Mouse (Mus musculus): ENCODE data around the gene Rdh16.
"Not testable (repeated sequence)": the region's sequence is repeated elsewhere in the genome, so short reads cannot be mapped to it uniquely, and the experiment has no call there.

Gene Rdh16

GRCm38 (mm10) chr10:127834186-127834585 lies 33.2 kb downstream of the Rdh16 start:
- DNase-seq (ENCODE audit: low spot score) = not testable (repeated sequence)

- no peak for DNase-seq (ENCODE audit: low spot score)
Measured at GRCm38 (mm10) chr10:127835292-127835691, 34.3 kb downstream of the Rdh16 start.

GRCm38 (mm10) chr10:127837793-127838192 lies 36.8 kb downstream of the Rdh16 start:
- not testable (repeated sequence) for DNase-seq (ENCODE audit: low spot score)

- no peak for DNase-seq (ENCODE audit: low spot score)
Measured at GRCm38 (mm10) chr10:127838539-127838938, 37.6 kb downstream of the Rdh16 start.

- no peak for DNase-seq (ENCODE audit: low spot score)
Measured at GRCm38 (mm10) chr10:127840776-127841175, 39.8 kb downstream of the Rdh16 start.

GRCm38 (mm10) chr10:127845945-127846344 lies 45.0 kb downstream of the Rdh16 start:
- not testable (repeated sequence) for DNase-seq (ENCODE audit: low spot score)

- DNase-seq (ENCODE audit: low spot score) = no peak
Measured at GRCm38 (mm10) chr10:127848089-127848488, 47.1 kb downstream of the Rdh16 start.

- DNase-seq (ENCODE audit: low spot score) = no peak
Measured at GRCm38 (mm10) chr10:127849628-127850027, 48.7 kb downstream of the Rdh16 start, which contains the start of gene Rdh19. Gene Rdh19 (plus strand): TSS chr10:127849928.

- DNase-seq (ENCODE audit: low spot score) = no peak
Measured at GRCm38 (mm10) chr10:127856376-127856775, 55.4 kb downstream of the Rdh16 start.

- no peak for DNase-seq (ENCODE audit: low spot score)
Measured at GRCm38 (mm10) chr10:127864931-127865330, 64.0 kb downstream of the Rdh16 start.

GRCm38 (mm10) chr10:127866232-127866631 lies 65.3 kb downstream of the Rdh16 start, which contains the start of gene Rdh16f2:
Gene Rdh16f2 (plus strand): TSS chr10:127866474.
- no peak for DNase-seq (ENCODE audit: low spot score)

GRCm38 (mm10) chr10:127872484-127872883 lies 71.5 kb downstream of the Rdh16 start:
- no peak for DNase-seq (ENCODE audit: low spot score)

- DNase-seq (ENCODE audit: low spot score) = peak; percentile 24
Measured at GRCm38 (mm10) chr10:127877681-127878080, 76.7 kb downstream of the Rdh16 start.

GRCm38 (mm10) chr10:127878262-127879057 lies 77.5 kb downstream of the Rdh16 start:
- no peak for DNase-seq (ENCODE audit: low spot score)

GRCm38 (mm10) chr10:127879155-127879688 lies 78.3 kb downstream of the Rdh16 start:
- no peak for DNase-seq (ENCODE audit: low spot score)

- no peak for DNase-seq (ENCODE audit: low spot score)
Measured at GRCm38 (mm10) chr10:127881041-127881440, 80.1 kb downstream of the Rdh16 start.

GRCm38 (mm10) chr10:127886551-127886950 lies 85.6 kb downstream of the Rdh16 start:
- DNase-seq (ENCODE audit: low spot score) = no peak

- no peak for DNase-seq (ENCODE audit: low spot score)
Measured at GRCm38 (mm10) chr10:127886971-127887370, 86.0 kb downstream of the Rdh16 start.

GRCm38 (mm10) chr10:127888605-127889004 lies 87.7 kb downstream of the Rdh16 start, which contains the start of gene Rdh7:
Gene Rdh7 (minus strand): TSS chr10:127888817.
- no peak for DNase-seq (ENCODE audit: low spot score)

- DNase-seq (ENCODE audit: low spot score) = no peak
Measured at GRCm38 (mm10) chr10:127891481-127891880, 90.5 kb downstream of the Rdh16 start.

GRCm38 (mm10) chr10:127893163-127894022 lies 92.4 kb downstream of the Rdh16 start:
- DNase-seq (ENCODE audit: low spot score) = not testable (repeated sequence)
